Mouse (Mus musculus) heart, embryonic 12.5 days (tissue): Measurements from ENCODE around the gene Agmat. TPM values are rescaled to one million over a fixed set of nuclear protein-coding genes. Genes with fewer than 3 reads are reported as not detected.
A peak's percentile ranks its signal among the peaks of the same experiment; 100 is the strongest.

ENCODE experiments used
- ATAC-seq: fragments of 200-750 bp; cut with Nextera tagmentation; 2 replicates; pipeline ENCODE4 v1.8.0; 2017; ENCODE audit warnings: moderate TSS enrichment, moderate library complexity; ENCODE audit not compliant: insufficient number of reproducible peaks, low FRiP score
- H3K27ac ChIP-seq: fragments of 300-500 bp; sonication (generic); 2 replicates; pipeline ENCODE4 v1.5.1; 2016; ENCODE audit warnings: mild to moderate bottlenecking, moderate library complexity; ENCODE audit not compliant: poor library complexity, severe bottlenecking
- H3K27me3 ChIP-seq: fragments of 300-500 bp; sonication (generic); replicated peaks from 2 replicates; pipeline ENCODE4 v1.6.1; 2016; ENCODE audit warnings: mild to moderate bottlenecking, moderate library complexity
- H3K36me3 ChIP-seq: fragments of 300-500 bp; sonication (generic); 2 replicates; pipeline ENCODE4 v1.6.1; 2016; ENCODE audit warnings: mild to moderate bottlenecking, moderate library complexity
- H3K4me1 ChIP-seq: fragments of 300-500 bp; sonication (generic); replicated peaks from 2 replicates; pipeline ENCODE4 v1.6.1; 2016; ENCODE audit warnings: mild to moderate bottlenecking
- H3K4me2 ChIP-seq: fragments of 300-500 bp; sonication (generic); 2 replicates; pipeline ENCODE4 v1.6.1; 2016; ENCODE audit warnings: mild to moderate bottlenecking, moderate library complexity
- H3K4me3 ChIP-seq: fragments of 300-500 bp; sonication (generic); 2 replicates; pipeline ENCODE4 v1.5.1; 2016; ENCODE audit warnings: mild to moderate bottlenecking
- H3K9ac ChIP-seq: fragments of 300-500 bp; sonication (generic); 2 replicates; pipeline ENCODE4 v1.6.1; 2016; ENCODE audit warnings: mild to moderate bottlenecking, moderate library complexity
- H3K9me3 ChIP-seq: fragments of 300-500 bp; sonication (generic); replicated peaks from 2 replicates; pipeline ENCODE4 v1.6.1; 2016; ENCODE audit warnings: mild to moderate bottlenecking, moderate library complexity
- WGBS: fragments of 180-500 bp; shearing (Covaris S2); methylation state at CpG from one replicate; pipeline ENCODE4 v1.1.7; 2016; 5-methylcytosine and 5-hydroxymethylcytosine counted together
- polyA plus RNA-seq: library from polyadenylated mRNA; unstranded; fragments of >200 nt; fragmentation: Nextera tagmentation; extraction: Ambion mirVana; gene quantifications from 2 replicates; pipeline ENCODE4 v1.2.1, GENCODE M21; 2016

Gene Agmat
- polyA plus RNA-seq, 1 experiment from 2014 or later = 1.3 TPM

DNA sequence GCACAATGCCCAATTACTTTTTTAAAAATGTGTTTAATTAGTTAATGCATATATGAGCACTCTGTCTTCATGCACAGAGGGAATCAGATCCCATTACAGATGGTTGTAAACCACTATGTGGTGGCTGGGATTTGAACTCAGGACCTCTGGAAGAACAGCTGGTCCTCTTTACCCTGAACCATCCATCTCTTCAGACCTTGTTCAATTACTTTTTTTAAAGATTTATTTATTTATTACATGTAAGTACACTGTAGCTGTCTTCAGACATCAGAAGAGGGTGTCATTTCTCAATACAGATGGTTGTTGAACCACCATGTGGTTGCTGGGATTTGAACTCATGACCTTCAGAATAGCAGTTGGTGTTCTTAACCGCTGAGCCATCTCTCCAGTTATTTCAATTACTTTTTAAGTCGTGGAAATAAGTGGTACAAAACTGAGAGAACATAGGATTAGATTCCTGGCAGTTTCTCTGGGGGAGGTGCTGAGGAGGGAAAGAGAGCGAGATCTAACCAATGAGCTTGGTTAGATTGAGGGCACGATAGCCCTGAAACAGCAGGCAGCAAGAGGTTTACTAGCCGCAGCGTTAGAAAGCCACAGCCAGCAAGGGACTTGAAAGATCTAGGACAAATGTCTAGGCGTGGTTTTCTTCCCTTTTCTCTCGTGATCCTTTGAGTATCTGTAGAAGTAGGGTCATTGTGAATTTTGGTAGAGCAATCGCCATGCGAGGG lies 46.2 kb downstream of the Agmat start:
- no peaks in the 10 kb centered on the region for H3K9me3 ChIP-seq
- H3K4me3 ChIP-seq = peak overlapping the region; percentile 72
- peaks cover 19% of the 10 kb centered on the region for H3K4me1 ChIP-seq
- H3K36me3 ChIP-seq = peaks cover 22% of the 10 kb centered on the region
- WGBS = 11% methylated on average over 10 of the region's 10 CpGs
- H3K9ac ChIP-seq = peak overlapping the region; percentile 55; the same call in 1 of the 2 replicates
- H3K27me3 ChIP-seq = no peaks in the 10 kb centered on the region
- no peak for ATAC-seq
- H3K27ac ChIP-seq = peak overlapping the region; percentile 94
- peak overlapping the region; percentile 69 for H3K4me2 ChIP-seq

- Histone ChIP-seq H3K9ac (peak within 1 kb of the TSS; percentile 74), H3K4me2 (peak within 1 kb of the TSS; percentile 69), H3K27me3 (no peaks in the 10 kb centered on the region), H3K9me3 (no peaks in the 10 kb centered on the region), H3K4me3 (peak within 1 kb of the TSS; percentile 72), H3K27ac (peak within 1 kb of the TSS; percentile 94), H3K36me3 (peaks cover 25% of the 10 kb centered on the region), H3K4me1 (peaks cover 19% of the 10 kb centered on the region)
- peak; percentile 91 for ATAC-seq
- WGBS = under 1% methylated on average over 70 of the region's 80 CpGs
Measured at GRCm38 (mm10) chr4:141793282-141794151, 47.0 kb downstream of the Agmat start, which contains the start of gene Casp9. TSS of gene Casp9 (plus strand) at chr4:141793612.

GRCm38 (mm10) chr4:141794152-141794535 lies 47.7 kb downstream of the Agmat start:
- Histone ChIP-seq H3K9ac (peak overlapping the region; percentile 74), H3K27me3 (no peaks in the 10 kb centered on the region), H3K4me2 (peak overlapping the region; percentile 69), H3K27ac (peak overlapping the region; percentile 94), H3K4me3 (peak overlapping the region; percentile 72), H3K4me1 (peaks cover 19% of the 10 kb centered on the region), H3K36me3 (peaks cover 27% of the 10 kb centered on the region), H3K9me3 (no peaks in the 10 kb centered on the region)
- WGBS = 11% methylated on average over 5 of the region's 5 CpGs
- ATAC-seq = no peak

DNA sequence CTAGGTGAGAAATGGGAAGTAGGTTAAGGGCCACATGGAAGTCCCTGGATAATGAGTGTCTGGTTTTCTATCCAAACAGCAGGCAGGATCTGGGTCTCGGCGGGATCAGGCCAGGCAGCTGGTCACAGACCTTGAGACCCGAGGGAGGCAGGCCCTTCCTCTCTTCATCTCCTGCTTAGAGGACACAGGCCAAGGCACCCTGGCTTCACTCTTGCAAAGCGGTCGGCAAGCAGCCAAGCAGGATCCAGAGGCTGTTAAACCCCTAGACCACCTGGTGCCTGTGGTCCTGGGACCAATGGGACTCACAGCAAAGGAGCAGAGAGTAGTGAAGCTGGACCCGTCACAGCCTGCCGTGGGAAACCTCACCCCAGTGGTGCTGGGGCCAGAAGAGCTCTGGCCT lies 49.9 kb downstream of the Agmat start:
- no peak overlapping the region for H3K9ac ChIP-seq
- H3K4me1 ChIP-seq = peaks cover 9% of the 10 kb centered on the region; the same call in 1 of the 2 replicates
- no peak overlapping the region for H3K4me2 ChIP-seq
- H3K4me3 ChIP-seq = no peak overlapping the region
- no peaks in the 10 kb centered on the region for H3K27me3 ChIP-seq
- ATAC-seq = no peak
- 81% methylated on average over 7 of the region's 7 CpGs for WGBS
- H3K27ac ChIP-seq = no peak overlapping the region
- H3K36me3 ChIP-seq = peaks cover 27% of the 10 kb centered on the region
- H3K9me3 ChIP-seq = no peaks in the 10 kb centered on the region

DNA sequence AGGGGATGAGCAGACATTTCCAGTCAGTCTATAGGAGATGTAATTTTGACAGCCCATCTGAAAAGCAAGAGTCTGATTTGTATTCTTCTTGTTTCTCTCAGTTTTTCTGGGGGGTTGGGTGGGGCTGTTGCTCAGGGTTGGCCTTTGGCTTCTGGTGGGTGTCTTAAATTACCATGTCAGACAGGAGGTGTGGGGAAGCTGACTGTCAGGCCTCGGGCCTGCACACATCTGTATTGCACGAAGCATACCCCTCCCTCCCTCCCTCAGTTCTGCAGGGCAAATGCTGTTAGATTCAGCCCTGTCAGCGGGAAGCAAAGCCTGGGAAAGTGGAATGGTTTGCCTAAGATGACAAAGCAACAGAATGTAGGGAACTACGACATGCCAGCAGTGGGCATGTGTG lies 50.5 kb downstream of the Agmat start:
- H3K27me3 ChIP-seq = no peaks in the 10 kb centered on the region
- H3K4me3 ChIP-seq = no peak overlapping the region
- WGBS = 97% methylated on average over 4 of the region's 4 CpGs
- ATAC-seq = no peak
- peaks cover 9% of the 10 kb centered on the region; the same call in 1 of the 2 replicates for H3K4me1 ChIP-seq
- H3K9ac ChIP-seq = no peak overlapping the region
- H3K36me3 ChIP-seq = peaks cover 27% of the 10 kb centered on the region
- H3K27ac ChIP-seq = no peak overlapping the region
- H3K9me3 ChIP-seq = no peaks in the 10 kb centered on the region
- H3K4me2 ChIP-seq = no peak overlapping the region

DNA sequence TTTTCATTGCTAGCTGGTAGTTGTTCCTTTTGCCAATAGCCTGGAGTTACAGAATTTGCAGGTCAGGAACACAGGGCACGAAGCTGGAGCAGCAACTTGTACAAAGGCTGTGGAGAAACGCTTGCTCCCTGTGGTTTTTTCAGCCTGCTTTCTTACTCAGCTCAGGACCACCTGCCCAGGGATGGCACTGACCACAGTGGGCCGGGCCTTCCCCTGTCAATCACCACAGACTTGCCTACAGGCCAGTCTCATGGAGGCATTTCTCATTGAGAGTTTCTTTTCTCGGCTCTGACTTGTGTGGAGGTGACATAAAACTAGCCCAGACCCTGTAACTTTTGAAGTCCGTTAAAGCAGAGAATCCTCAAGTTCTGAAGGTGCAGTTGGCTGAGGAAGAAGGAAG lies 51.1 kb downstream of the Agmat start:
- no peak overlapping the region for H3K4me2 ChIP-seq
- H3K9ac ChIP-seq = no peak overlapping the region
- peaks cover 29% of the 10 kb centered on the region for H3K36me3 ChIP-seq
- WGBS = 82% methylated on average over 5 of the region's 5 CpGs
- no peak overlapping the region for H3K27ac ChIP-seq
- no peaks in the 10 kb centered on the region for H3K9me3 ChIP-seq
- H3K27me3 ChIP-seq = no peaks in the 10 kb centered on the region
- H3K4me1 ChIP-seq = peaks cover 9% of the 10 kb centered on the region; the same call in 1 of the 2 replicates
- no peak overlapping the region for H3K4me3 ChIP-seq
- ATAC-seq = no peak

DNA sequence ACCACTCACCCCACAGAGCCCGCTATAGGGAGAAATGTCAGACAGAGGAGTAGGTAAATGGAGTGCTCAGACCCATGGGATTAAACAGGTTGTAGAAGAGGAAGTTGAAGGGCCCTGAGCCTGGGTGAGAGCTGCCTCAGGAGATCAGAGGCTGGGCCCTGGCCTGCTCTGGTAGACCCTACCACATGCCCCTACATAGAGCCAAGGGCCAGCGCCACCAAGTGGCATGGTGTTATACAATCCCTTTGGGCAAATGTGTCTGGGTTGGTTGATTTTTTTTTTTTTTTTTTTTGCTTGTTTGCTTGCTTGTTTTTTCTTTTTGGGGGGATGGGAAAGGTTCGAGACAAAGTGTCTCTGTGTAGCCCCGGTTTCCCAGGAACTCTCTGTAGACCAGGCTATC lies 57.6 kb downstream of the Agmat start:
- Histone ChIP-seq H3K4me3 (no peak overlapping the region), H3K9ac (no peak overlapping the region), H3K27ac (no peak overlapping the region), H3K9me3 (no peaks in the 10 kb centered on the region), H3K27me3 (no peaks in the 10 kb centered on the region), H3K4me2 (no peak overlapping the region), H3K4me1 (no peaks in the 10 kb centered on the region), H3K36me3 (peaks cover 66% of the 10 kb centered on the region)
- whole genome bisulfite sequencing = 91% methylated on average over 4 of the region's 4 CpGs
- ATAC-seq = no peak

DNA sequence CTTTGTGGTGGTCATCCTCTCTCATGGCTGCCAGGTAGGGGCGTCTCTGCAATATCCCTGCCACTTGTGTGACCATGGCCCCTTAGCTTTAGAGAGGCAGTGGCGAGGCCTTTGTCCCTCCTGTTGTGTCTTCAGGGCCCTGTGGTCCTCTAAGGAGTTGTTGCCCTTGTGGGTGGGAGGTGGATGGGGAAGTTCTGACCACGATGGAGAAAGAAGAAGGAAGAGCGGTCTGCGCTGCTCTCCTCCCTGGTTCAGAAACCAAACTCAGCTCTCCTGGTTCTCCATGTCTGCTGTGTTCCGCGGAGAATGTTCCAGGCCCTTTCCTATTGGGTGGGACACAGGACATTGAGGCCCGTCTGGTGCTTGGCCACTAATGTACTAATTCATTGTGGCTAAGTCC lies 59.4 kb downstream of the Agmat start:
- Histone ChIP-seq H3K4me2 (no peak overlapping the region), H3K9me3 (no peaks in the 10 kb centered on the region), H3K4me3 (no peak overlapping the region), H3K27me3 (no peaks in the 10 kb centered on the region), H3K27ac (no peak overlapping the region), H3K9ac (no peak overlapping the region), H3K4me1 (no peaks in the 10 kb centered on the region), H3K36me3 (peaks cover 84% of the 10 kb centered on the region)
- 87% methylated on average over 8 of the region's 8 CpGs for WGBS
- no peak for ATAC-seq

Other genes with a start within 250 kb of the Agmat start
- 9.0 and 9.1 TPM in 2 replicates for gene Spen, start 208.1 kb upstream of the Agmat start, polyA plus RNA-seq
- 70.1 and 70.6 TPM in 2 replicates for gene Fblim1, start 140.6 kb upstream of the Agmat start, polyA plus RNA-seq
- gene Tmem82, start 128.0 kb upstream of the Agmat start, polyA plus RNA-seq = 0.19 and 0.37 TPM in 2 replicates
- gene Slc25a34, start 122.9 kb upstream of the Agmat start, polyA plus RNA-seq = 0.21 and 0.24 TPM in 2 replicates
- 6.1 and 6.2 TPM in 2 replicates for gene Plekhm2, start 81.8 kb upstream of the Agmat start, polyA plus RNA-seq
- gene Rsc1a1, start 61.1 kb upstream of the Agmat start, polyA plus RNA-seq = 0.82 TPM in 1 of 2 replicates, not detected in the other
- 24.8 and 24.9 TPM in 2 replicates for gene Ddi2, start 23.3 kb upstream of the Agmat start, polyA plus RNA-seq
- gene Dnajc16, start 44.3 kb downstream of the Agmat start, polyA plus RNA-seq = 5.0 and 6.1 TPM in 2 replicates
- 21.1 and 21.6 TPM in 2 replicates for gene Casp9, start 46.9 kb downstream of the Agmat start, polyA plus RNA-seq
- gene Cela2a, start 79.5 kb downstream of the Agmat start, polyA plus RNA-seq = not detected in 2 replicates
- not detected in 2 replicates for gene Ctrc, start 99.7 kb downstream of the Agmat start, polyA plus RNA-seq
- 119 and 121 TPM in 2 replicates for gene Efhd2, start 128.2 kb downstream of the Agmat start, polyA plus RNA-seq